Mouse (Mus musculus): ENCODE data around the gene Pik3r4. TPM values are rescaled to one million over a fixed set of nuclear protein-coding genes. Genes with fewer than 3 reads are reported as not detected.

Gene Pik3r4
- polyA plus RNA-seq, 1 experiment from 2014 or later = 17.9 TPM

DNA sequence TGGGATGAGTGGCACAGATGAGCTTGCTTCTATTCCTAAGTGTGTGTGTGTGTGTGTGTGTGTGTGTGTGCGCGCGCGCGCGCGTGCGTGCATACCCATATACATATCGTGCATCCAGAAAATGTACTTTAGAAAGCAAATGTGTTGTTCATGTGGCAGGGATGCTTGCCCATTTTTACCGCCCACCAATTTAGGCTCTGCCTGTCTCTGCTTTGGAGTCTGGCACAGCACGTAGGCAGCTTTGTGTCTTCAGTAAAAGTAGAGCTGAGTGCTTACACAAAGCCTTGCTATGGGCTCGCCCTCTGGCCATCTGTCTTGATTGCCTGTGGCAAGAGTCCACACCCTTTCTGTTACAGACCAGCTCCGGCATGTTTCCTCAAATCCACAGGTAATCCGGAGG is 49.7 kb downstream of the Pik3r4 start:
- no peak for ATAC-seq (ENCODE audit: low read depth)
- WGBS = 94% methylated on average over 14 of the region's 14 CpGs
- no peak overlapping the region for H3K27ac ChIP-seq (ENCODE audit: low read depth, low read length)

DNA sequence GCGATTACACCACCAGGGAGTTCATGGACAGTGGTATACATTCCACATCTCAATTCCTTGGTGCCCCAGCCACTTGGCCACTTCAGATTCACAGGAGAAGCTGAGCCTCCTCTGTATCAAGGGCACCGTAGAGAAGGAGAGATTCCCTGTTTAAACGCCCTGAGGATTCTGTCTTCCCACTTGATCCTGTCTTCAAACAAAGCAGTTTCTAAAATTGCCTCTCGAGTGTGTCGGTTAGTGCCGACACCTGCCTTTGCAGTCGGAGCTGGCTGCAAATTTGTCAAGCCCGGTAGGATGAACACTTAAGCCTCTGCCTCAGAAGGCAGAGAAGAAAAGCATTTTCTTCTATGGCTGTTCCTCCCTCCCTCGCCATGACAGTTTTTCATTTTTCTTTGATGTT is 50.3 kb downstream of the Pik3r4 start:
- Histone ChIP-seq H3K36me3 (ENCODE audit: control insufficient read depth, insufficient read depth, low read length) (peaks cover 3% of the 10 kb centered on the region; the same call in 1 of the 2 replicates), H3K9ac (replicated peaks; ENCODE audit: low read depth, low read length) (no peak overlapping the region), H3K4me3 (ENCODE audit: low read depth, low read length) (no peak overlapping the region), H3K9me3 (ENCODE audit: control insufficient read depth, low read length) (no peaks in the 10 kb centered on the region), H3K27me3 (ENCODE audit: control insufficient read depth, insufficient read depth, low read length) (no peaks in the 10 kb centered on the region), H3K4me1 (ENCODE audit: control insufficient read depth, insufficient read depth, low read length) (no peaks in the 10 kb centered on the region), H3K27ac (ENCODE audit: low read depth, low read length) (no peak overlapping the region), H3K4me2 (ENCODE audit: low read depth, low read length) (no peak overlapping the region)
- ATAC-seq (ENCODE audit: low read depth) = no peak
- WGBS = 89% methylated on average over 9 of the region's 9 CpGs

More for the DNA sequence above, 49.7 kb downstream of the Pik3r4 start:
- Histone ChIP-seq H3K27me3 (ENCODE audit: control insufficient read depth, insufficient read depth, low read length) (no peaks in the 10 kb centered on the region), H3K9me3 (ENCODE audit: control insufficient read depth, low read length) (no peaks in the 10 kb centered on the region), H3K4me3 (ENCODE audit: low read depth, low read length) (no peak overlapping the region), H3K36me3 (ENCODE audit: control insufficient read depth, insufficient read depth, low read length) (peaks cover 5% of the 10 kb centered on the region; the same call in 1 of the 2 replicates), H3K4me2 (ENCODE audit: low read depth, low read length) (no peak overlapping the region), H3K9ac (replicated peaks; ENCODE audit: low read depth, low read length) (no peak overlapping the region), H3K4me1 (ENCODE audit: control insufficient read depth, insufficient read depth, low read length) (no peaks in the 10 kb centered on the region)

DNA sequence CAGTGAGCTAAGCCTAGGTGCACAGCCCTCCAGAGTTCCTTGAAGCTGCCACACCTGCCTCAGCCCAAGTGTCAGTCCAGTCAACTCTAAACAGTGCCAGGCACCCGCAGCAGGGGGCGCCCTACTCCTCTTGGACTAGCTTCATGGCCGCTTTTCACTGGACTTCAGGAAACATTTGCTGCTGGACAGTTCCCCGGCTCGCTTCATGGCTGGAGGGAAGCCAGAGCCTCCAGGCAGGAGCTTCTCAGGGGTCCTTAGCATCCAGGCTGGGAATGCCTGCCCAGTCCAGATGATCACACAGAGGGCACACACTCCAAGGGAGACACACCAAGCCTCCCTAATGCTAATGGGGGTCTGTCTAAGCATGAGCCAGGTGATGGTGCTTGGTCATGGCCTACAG is 51.1 kb downstream of the Pik3r4 start:
- ATAC-seq (ENCODE audit: low read depth) = no peak
- H3K9me3 ChIP-seq (ENCODE audit: control insufficient read depth, low read length) = no peaks in the 10 kb centered on the region
- WGBS = 5% methylated on average over 5 of the region's 5 CpGs
- H3K27ac ChIP-seq (ENCODE audit: low read depth, low read length) = no peak overlapping the region
- H3K27me3 ChIP-seq (ENCODE audit: control insufficient read depth, insufficient read depth, low read length) = no peaks in the 10 kb centered on the region
- no peak overlapping the region for H3K9ac ChIP-seq (replicated peaks; ENCODE audit: low read depth, low read length)
- H3K36me3 ChIP-seq (ENCODE audit: control insufficient read depth, insufficient read depth, low read length) = no peaks in the 10 kb centered on the region
- H3K4me3 ChIP-seq (ENCODE audit: low read depth, low read length) = no peak overlapping the region
- no peaks in the 10 kb centered on the region for H3K4me1 ChIP-seq (ENCODE audit: control insufficient read depth, insufficient read depth, low read length)
- H3K4me2 ChIP-seq (ENCODE audit: low read depth, low read length) = no peak overlapping the region

DNA sequence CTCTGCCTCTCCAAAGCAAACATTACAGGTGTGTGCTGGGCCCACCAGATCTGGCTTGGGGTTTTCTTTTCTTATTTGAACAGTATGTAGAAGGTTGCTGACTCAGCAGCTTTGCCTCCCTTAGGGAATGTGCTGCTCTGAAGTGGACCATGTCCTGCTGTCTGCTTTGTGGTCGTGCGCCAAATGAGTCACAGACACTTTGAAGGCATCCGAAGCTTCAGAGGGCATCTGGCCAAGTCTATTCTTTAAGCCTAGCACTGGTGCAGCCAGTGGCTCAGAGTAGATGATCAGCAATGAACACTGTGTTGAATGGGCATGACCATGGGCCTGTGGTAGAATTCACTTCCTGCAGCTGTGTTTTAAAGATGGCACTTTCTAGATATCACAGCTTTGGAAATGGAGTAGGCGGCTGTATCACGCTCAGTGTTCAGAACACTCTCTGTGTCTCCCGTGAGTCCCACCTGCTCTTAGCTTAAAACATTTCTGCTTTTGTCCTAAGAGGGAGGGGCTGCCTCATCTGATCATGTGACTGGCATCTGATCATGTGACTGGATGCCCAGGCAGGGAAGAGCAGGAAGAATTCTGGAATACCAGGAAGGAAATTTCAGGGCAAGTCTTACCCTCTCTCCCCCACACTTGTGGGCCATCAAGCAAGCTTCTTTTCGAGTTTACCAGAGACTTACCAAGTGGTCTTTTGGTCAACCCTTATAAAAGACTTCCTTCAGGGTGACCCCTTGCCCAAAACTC is 54.2 kb downstream of the Pik3r4 start:
- H3K9me3 ChIP-seq (ENCODE audit: control insufficient read depth, low read length) = no peaks in the 10 kb centered on the region
- H3K27me3 ChIP-seq (ENCODE audit: control insufficient read depth, insufficient read depth, low read length) = no peaks in the 10 kb centered on the region
- H3K4me2 ChIP-seq (ENCODE audit: low read depth, low read length) = no peak overlapping the region
- no peak overlapping the region for H3K27ac ChIP-seq (ENCODE audit: low read depth, low read length)
- no peaks in the 10 kb centered on the region for H3K4me1 ChIP-seq (ENCODE audit: control insufficient read depth, insufficient read depth, low read length)
- H3K4me3 ChIP-seq (ENCODE audit: low read depth, low read length) = no peak overlapping the region
- no peak for ATAC-seq (ENCODE audit: low read depth)
- H3K9ac ChIP-seq (replicated peaks; ENCODE audit: low read depth, low read length) = no peak overlapping the region
- no peaks in the 10 kb centered on the region for H3K36me3 ChIP-seq (ENCODE audit: control insufficient read depth, insufficient read depth, low read length)
- 86% methylated on average over 7 of the region's 7 CpGs for WGBS

DNA sequence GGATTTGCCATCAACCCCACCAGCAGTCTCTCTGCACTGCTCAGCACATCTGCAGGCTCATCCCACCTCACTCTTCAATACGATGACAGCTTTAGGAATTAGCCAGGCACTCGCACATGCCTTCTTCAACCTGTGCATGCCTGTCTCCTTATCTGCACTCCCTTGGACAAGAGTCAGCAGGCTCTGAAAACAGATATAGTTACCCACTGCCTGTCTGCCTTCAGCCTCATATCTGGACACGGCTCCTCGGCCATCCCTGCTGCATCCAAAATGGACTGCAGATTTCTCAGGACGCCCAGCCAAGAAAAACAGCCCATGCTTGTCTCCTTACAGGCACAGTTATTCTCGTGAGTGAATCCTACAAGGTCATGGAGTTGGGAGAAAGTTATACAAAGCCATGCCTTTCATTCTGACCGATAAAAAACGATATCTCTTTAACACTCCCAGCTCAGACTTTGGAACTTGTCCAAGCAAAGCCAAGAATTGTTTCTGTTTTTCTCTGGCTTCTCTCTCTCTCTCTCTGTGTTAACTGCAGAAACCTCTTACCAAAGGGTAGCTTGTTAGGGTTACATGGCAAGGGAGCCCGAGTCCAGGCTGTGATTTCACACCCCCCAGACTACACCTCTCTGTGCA is 55.1 kb downstream of the Pik3r4 start:
- H3K27ac ChIP-seq (ENCODE audit: low read depth, low read length) = no peak overlapping the region
- no peaks in the 10 kb centered on the region for H3K27me3 ChIP-seq (ENCODE audit: control insufficient read depth, insufficient read depth, low read length)
- WGBS = 57% methylated on average over 9 of the region's 9 CpGs
- no peak overlapping the region for H3K4me2 ChIP-seq (ENCODE audit: low read depth, low read length)
- H3K36me3 ChIP-seq (ENCODE audit: control insufficient read depth, insufficient read depth, low read length) = no peaks in the 10 kb centered on the region
- no peaks in the 10 kb centered on the region for H3K4me1 ChIP-seq (ENCODE audit: control insufficient read depth, insufficient read depth, low read length)
- ATAC-seq (ENCODE audit: low read depth) = no peak
- H3K9ac ChIP-seq (replicated peaks; ENCODE audit: low read depth, low read length) = no peak overlapping the region
- no peak overlapping the region for H3K4me3 ChIP-seq (ENCODE audit: low read depth, low read length)
- H3K9me3 ChIP-seq (ENCODE audit: control insufficient read depth, low read length) = no peaks in the 10 kb centered on the region

DNA sequence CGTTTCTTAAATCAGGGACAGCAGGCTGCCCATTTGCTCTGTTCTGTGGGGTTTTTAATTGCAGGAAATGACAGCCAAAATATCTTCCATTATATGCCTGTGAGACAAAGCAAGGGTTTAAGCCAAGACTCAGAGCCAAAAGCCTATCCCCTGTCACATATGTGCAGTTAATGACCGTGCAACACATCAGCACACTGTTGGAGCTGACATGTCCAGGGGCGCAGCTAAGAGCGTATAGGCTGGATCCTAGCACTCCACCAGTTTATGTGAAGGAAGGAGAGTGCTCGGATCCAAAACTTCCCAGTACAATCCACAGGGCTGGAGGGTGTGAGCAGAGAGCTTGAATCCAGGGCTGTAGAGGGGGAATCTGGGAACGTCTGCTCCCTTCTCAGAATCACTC is 57.9 kb downstream of the Pik3r4 start:
- no peak overlapping the region for H3K4me3 ChIP-seq (ENCODE audit: low read depth, low read length)
- H3K9ac ChIP-seq (replicated peaks; ENCODE audit: low read depth, low read length) = no peak overlapping the region
- 67% methylated on average over 6 of the region's 6 CpGs for WGBS
- H3K4me1 ChIP-seq (ENCODE audit: control insufficient read depth, insufficient read depth, low read length) = no peaks in the 10 kb centered on the region
- no peak overlapping the region for H3K27ac ChIP-seq (ENCODE audit: low read depth, low read length)
- H3K27me3 ChIP-seq (ENCODE audit: control insufficient read depth, insufficient read depth, low read length) = no peaks in the 10 kb centered on the region
- H3K9me3 ChIP-seq (ENCODE audit: control insufficient read depth, low read length) = no peaks in the 10 kb centered on the region
- peak; percentile 58; the same call in 1 of the 2 replicates for ATAC-seq (ENCODE audit: low read depth)
- no peaks in the 10 kb centered on the region for H3K36me3 ChIP-seq (ENCODE audit: control insufficient read depth, insufficient read depth, low read length)
- no peak overlapping the region for H3K4me2 ChIP-seq (ENCODE audit: low read depth, low read length)

DNA sequence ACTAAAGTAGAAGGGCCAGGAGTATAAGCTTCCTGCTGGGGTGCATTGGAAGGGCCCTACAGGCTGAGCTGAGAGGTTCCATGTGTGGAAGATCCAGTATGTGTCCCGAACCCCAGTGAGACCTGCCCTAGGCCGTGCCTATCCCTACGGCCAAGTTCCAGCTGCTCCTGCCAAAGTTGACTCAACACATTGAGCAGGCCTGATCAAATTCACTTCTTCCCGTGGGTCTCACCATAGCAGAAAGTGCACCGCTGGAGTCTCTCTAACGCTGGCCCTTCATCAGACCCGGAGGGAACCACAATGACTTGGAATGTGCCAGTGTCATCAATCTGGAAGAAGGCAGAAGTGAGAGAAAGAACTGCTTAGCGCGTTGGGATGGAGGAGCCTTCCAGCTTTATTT is 59.2 kb downstream of the Pik3r4 start:
- Histone ChIP-seq H3K27ac (ENCODE audit: low read depth, low read length) (no peak overlapping the region), H3K9ac (replicated peaks; ENCODE audit: low read depth, low read length) (no peak overlapping the region), H3K4me2 (ENCODE audit: low read depth, low read length) (no peak overlapping the region), H3K27me3 (ENCODE audit: control insufficient read depth, insufficient read depth, low read length) (no peaks in the 10 kb centered on the region), H3K36me3 (ENCODE audit: control insufficient read depth, insufficient read depth, low read length) (no peaks in the 10 kb centered on the region), H3K9me3 (ENCODE audit: control insufficient read depth, low read length) (no peaks in the 10 kb centered on the region), H3K4me3 (ENCODE audit: low read depth, low read length) (no peak overlapping the region), H3K4me1 (ENCODE audit: control insufficient read depth, insufficient read depth, low read length) (no peaks in the 10 kb centered on the region)
- 63% methylated on average over 9 of the region's 9 CpGs for WGBS
- ATAC-seq (ENCODE audit: low read depth) = no peak

DNA sequence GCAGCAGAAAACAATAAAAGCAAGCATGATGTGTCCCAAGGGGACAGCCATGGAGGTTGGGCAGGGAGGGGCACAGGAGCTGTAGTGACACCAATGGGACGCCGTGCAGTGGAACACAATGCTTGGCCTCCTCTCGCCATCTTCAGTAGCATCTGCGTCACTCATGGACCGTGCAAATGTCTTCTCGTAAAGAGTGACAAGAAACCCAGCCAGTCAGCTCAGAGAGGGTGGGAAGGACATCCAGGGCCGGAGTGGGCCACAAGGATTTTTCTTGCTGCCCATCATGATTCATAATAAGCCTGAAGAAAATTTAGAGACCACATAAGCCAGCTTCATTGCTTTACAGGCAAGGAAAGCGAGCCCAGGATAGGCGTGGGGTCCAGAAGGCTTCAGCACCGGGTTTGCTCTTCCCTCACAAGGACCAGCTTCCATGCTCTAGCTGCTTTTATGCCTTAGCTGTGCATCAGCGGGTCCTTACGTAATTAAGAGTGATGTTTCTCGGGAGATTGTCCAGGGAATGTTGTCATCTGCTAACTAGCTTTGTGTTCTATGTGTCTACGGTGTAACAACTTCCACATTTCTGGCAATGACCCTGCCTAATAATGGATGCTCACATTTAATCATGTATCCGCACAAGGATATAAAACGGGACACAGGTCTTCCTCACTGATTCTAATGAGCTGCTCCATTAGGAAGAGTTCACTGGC is 61.6 kb downstream of the Pik3r4 start:
- Histone ChIP-seq H3K27me3 (ENCODE audit: control insufficient read depth, insufficient read depth, low read length) (no peaks in the 10 kb centered on the region), H3K27ac (ENCODE audit: low read depth, low read length) (no peak overlapping the region), H3K4me3 (ENCODE audit: low read depth, low read length) (no peak overlapping the region), H3K9ac (replicated peaks; ENCODE audit: low read depth, low read length) (no peak overlapping the region), H3K4me2 (ENCODE audit: low read depth, low read length) (no peak overlapping the region), H3K36me3 (ENCODE audit: control insufficient read depth, insufficient read depth, low read length) (no peaks in the 10 kb centered on the region), H3K4me1 (ENCODE audit: control insufficient read depth, insufficient read depth, low read length) (no peaks in the 10 kb centered on the region), H3K9me3 (ENCODE audit: control insufficient read depth, low read length) (no peaks in the 10 kb centered on the region)
- no peak for ATAC-seq (ENCODE audit: low read depth)
- 61% methylated on average over 16 of the region's 16 CpGs for WGBS

DNA sequence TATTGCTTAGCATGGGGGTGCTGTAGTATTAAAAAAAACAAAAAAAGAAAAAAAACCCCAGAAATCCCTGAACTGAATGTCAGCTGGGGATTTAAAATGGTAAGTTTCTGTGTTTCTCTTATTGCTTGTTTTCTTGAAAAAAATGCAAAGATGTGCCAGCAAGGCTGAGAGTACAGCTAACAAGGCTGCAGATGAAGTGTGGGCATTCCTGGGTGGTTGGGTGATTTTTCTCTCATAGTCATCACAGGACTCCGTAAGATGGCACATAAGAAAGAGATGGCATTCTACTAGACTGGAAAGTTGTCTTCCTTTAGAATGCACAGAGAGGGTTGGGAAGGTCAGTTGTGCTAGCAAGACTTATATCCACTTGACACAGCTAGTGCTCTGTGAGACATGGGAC is 62.2 kb downstream of the Pik3r4 start:
- Histone ChIP-seq H3K4me1 (ENCODE audit: control insufficient read depth, insufficient read depth, low read length) (no peaks in the 10 kb centered on the region), H3K9ac (replicated peaks; ENCODE audit: low read depth, low read length) (no peak overlapping the region), H3K27me3 (ENCODE audit: control insufficient read depth, insufficient read depth, low read length) (no peaks in the 10 kb centered on the region), H3K9me3 (ENCODE audit: control insufficient read depth, low read length) (no peaks in the 10 kb centered on the region), H3K27ac (ENCODE audit: low read depth, low read length) (no peak overlapping the region), H3K4me2 (ENCODE audit: low read depth, low read length) (no peak overlapping the region), H3K4me3 (ENCODE audit: low read depth, low read length) (no peak overlapping the region), H3K36me3 (ENCODE audit: control insufficient read depth, insufficient read depth, low read length) (no peaks in the 10 kb centered on the region)
- 100% methylated on average over 1 of the region's 1 CpGs for WGBS
- ATAC-seq (ENCODE audit: low read depth) = no peak

All from neural tube, embryonic 14.5 days (tissue).